Mouse (Mus musculus) neural tube, embryonic 15.5 days (tissue): ENCODE measurements around the gene Myadm. TPM values are rescaled to one million over a fixed set of nuclear protein-coding genes. Genes with fewer than 3 reads are reported as not detected.

Source experiments
- ATAC-seq: fragments of 200-750 bp; cut with Nextera tagmentation; 2 replicates; pipeline ENCODE4 v1.8.0; 2017; ENCODE audit warnings: mild to moderate bottlenecking, moderate TSS enrichment, moderate library complexity; ENCODE audit not compliant: low FRiP score
- H3K27ac ChIP-seq: fragments of 300-500 bp; sonication (generic); replicated peaks from 2 replicates; pipeline ENCODE4 v1.5.1; 2015; ENCODE audit warnings: mild to moderate bottlenecking, inconsistent platforms
- H3K27me3 ChIP-seq: fragments of 300-500 bp; sonication (generic); replicated peaks from 2 replicates; pipeline ENCODE4 v1.6.1; 2015; ENCODE audit warnings: inconsistent platforms
- H3K36me3 ChIP-seq: fragments of 300-500 bp; sonication (generic); 2 replicates; pipeline ENCODE4 v1.6.1; 2015; ENCODE audit warnings: inconsistent platforms
- H3K4me1 ChIP-seq: fragments of 300-500 bp; sonication (generic); 2 replicates; pipeline ENCODE4 v1.6.1; 2015; ENCODE audit warnings: inconsistent platforms
- H3K4me2 ChIP-seq: fragments of 300-500 bp; sonication (generic); 2 replicates; pipeline ENCODE4 v1.6.1; 2015; ENCODE audit warnings: inconsistent platforms, mild to moderate bottlenecking, moderate library complexity
- H3K4me3 ChIP-seq: fragments of 300-500 bp; sonication (generic); replicated peaks from 2 replicates; pipeline ENCODE4 v1.5.1; 2015; ENCODE audit warnings: mild to moderate bottlenecking, inconsistent platforms
- H3K9ac ChIP-seq: fragments of 300-500 bp; sonication (generic); replicated peaks from 2 replicates; pipeline ENCODE4 v1.6.1; 2015; ENCODE audit warnings: mild to moderate bottlenecking, inconsistent platforms
- H3K9me3 ChIP-seq: fragments of 300-500 bp; sonication (generic); replicated peaks from 2 replicates; pipeline ENCODE4 v1.6.1; 2016; ENCODE audit warnings: inconsistent platforms
- WGBS: fragments of 180-500 bp; shearing (Covaris S2); methylation state at CpG from one replicate; pipeline ENCODE4 v1.1.7; 2015; ENCODE audit warnings: mixed read lengths; 5-methylcytosine and 5-hydroxymethylcytosine counted together
- polyA plus RNA-seq: library from polyadenylated mRNA; unstranded; fragments of >200 nt; fragmentation: Nextera tagmentation; extraction: Ambion mirVana; gene quantifications from 2 replicates; pipeline ENCODE4 v1.2.1, GENCODE M21; 2015

Myadm gene
- polyA plus RNA-seq, 1 experiment from 2014 or later: 43.9 TPM

DNA sequence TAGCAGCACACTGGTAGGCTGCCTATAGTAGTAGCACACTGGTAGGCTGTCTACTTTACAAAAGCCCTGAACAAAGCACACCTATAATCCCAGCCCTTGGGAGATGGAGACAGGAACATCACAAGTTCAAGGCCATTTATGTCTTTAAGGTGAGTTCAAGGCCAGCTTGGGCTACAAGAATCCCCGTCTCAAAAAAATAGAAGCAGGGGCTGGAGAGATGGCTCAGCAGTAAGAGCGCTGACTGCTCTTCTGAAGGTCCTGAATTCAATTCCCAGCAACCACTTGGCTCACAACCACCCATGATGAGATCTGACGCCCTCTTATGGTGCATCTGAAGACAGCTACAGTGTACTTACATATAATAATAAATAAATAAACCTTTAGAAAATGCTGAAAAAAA lies 56.4 kb downstream of the Myadm start:
- Histone ChIP-seq H3K9ac (no peak overlapping the region), H3K27ac (no peak overlapping the region), H3K4me3 (no peak overlapping the region), H3K4me2 (no peak overlapping the region), H3K36me3 (peaks cover 70% of the 10 kb centered on the region), H3K4me1 (no peaks in the 10 kb centered on the region), H3K27me3 (no peaks in the 10 kb centered on the region), H3K9me3 (no peaks in the 10 kb centered on the region)
- no peak for ATAC-seq
- 95% methylated on average over 3 of the region's 3 CpGs for WGBS

- 54% methylated on average over 20 of the region's 20 CpGs for WGBS
- no peak overlapping the region for H3K4me2 ChIP-seq
- H3K9me3 ChIP-seq: no peaks in the 10 kb centered on the region
- no peak overlapping the region for H3K4me3 ChIP-seq
- ATAC-seq: no peak
- H3K9ac ChIP-seq: no peak overlapping the region
- H3K27ac ChIP-seq: no peak overlapping the region
- peaks cover 72% of the 10 kb centered on the region for H3K36me3 ChIP-seq
- H3K4me1 ChIP-seq: no peaks in the 10 kb centered on the region
- no peaks in the 10 kb centered on the region for H3K27me3 ChIP-seq
Measured at GRCm38 (mm10) chr7:3347366-3348287, 58.7 kb downstream of the Myadm start.

GRCm38 (mm10) chr7:3348326-3348725 lies 59.4 kb downstream of the Myadm start:
- Histone ChIP-seq H3K36me3 (peaks cover 68% of the 10 kb centered on the region), H3K4me1 (no peaks in the 10 kb centered on the region), H3K27me3 (no peaks in the 10 kb centered on the region), H3K9me3 (no peaks in the 10 kb centered on the region), H3K4me3 (no peak overlapping the region), H3K9ac (no peak overlapping the region), H3K27ac (no peak overlapping the region), H3K4me2 (no peak overlapping the region)
- 76% methylated on average over 5 of the region's 5 CpGs for WGBS
- no peak for ATAC-seq

- Histone ChIP-seq H3K4me3 (no peak overlapping the region), H3K27me3 (no peaks in the 10 kb centered on the region), H3K4me1 (no peaks in the 10 kb centered on the region), H3K9me3 (no peaks in the 10 kb centered on the region), H3K27ac (no peak overlapping the region), H3K36me3 (peaks cover 59% of the 10 kb centered on the region), H3K4me2 (no peak overlapping the region), H3K9ac (no peak overlapping the region)
- ATAC-seq: no peak
- WGBS: 93% methylated on average over 9 of the region's 9 CpGs
Measured at GRCm38 (mm10) chr7:3349775-3350174, 60.9 kb downstream of the Myadm start.

Other genes with a start within 250 kb of the Myadm start
- not detected in 2 replicates for gene AU018091, start 119.9 kb upstream of the Myadm start, polyA plus RNA-seq
- not detected in 2 replicates for gene Nlrp12, start 39.3 kb upstream of the Myadm start, polyA plus RNA-seq
- gene Prkcg, start 99 bp downstream of the Myadm start, polyA plus RNA-seq: 1.3 and 1.4 TPM in 2 replicates
- gene Cacng7, start 43.9 kb downstream of the Myadm start, polyA plus RNA-seq: 3.4 and 4.1 TPM in 2 replicates
- 11.0 and 11.2 TPM in 2 replicates for gene Cacng8, start 101.6 kb downstream of the Myadm start, polyA plus RNA-seq
- gene Cacng6, start 135.1 kb downstream of the Myadm start, polyA plus RNA-seq: 0.43 and 0.97 TPM in 2 replicates
- 0.13 and 0.15 TPM in 2 replicates for gene Tarm1, start 213.5 kb downstream of the Myadm start, polyA plus RNA-seq